Mouse (Mus musculus) hindbrain, embryonic 13.5 days (tissue): ENCODE measurements at regions not wholly inside any gene's neighbourhood (a gene's known extent, or its start where the extent isn't known, plus 50 kb on each side); places are given as distances from the start of the nearest gene placed in this dataset.

ENCODE experiments used
- ATAC-seq: fragments of 200-750 bp; cut with Nextera tagmentation; 2 replicates; pipeline ENCODE4 v1.8.0; 2017; ENCODE audit warnings: moderate TSS enrichment; ENCODE audit not compliant: low FRiP score
- H3K27ac ChIP-seq: fragments of 300-500 bp; sonication (generic); 2 replicates; pipeline ENCODE4 v1.5.1; 2015; ENCODE audit warnings: inconsistent platforms, mild to moderate bottlenecking, moderate library complexity
- H3K27me3 ChIP-seq: fragments of 300-500 bp; sonication (generic); 2 replicates; pipeline ENCODE4 v1.6.1; 2015; ENCODE audit warnings: mild to moderate bottlenecking, inconsistent platforms
- H3K36me3 ChIP-seq: fragments of 300-500 bp; sonication (generic); 2 replicates; pipeline ENCODE4 v1.6.1; 2015; ENCODE audit warnings: mild to moderate bottlenecking, inconsistent platforms
- H3K4me1 ChIP-seq: fragments of 300-500 bp; sonication (generic); replicated peaks from 2 replicates; pipeline ENCODE4 v1.6.1; 2015; ENCODE audit warnings: inconsistent platforms
- H3K4me2 ChIP-seq: fragments of 300-500 bp; sonication (generic); 2 replicates; pipeline ENCODE4 v1.6.1; 2015; ENCODE audit warnings: inconsistent platforms, mild to moderate bottlenecking, moderate library complexity
- H3K4me3 ChIP-seq: fragments of 300-500 bp; sonication (generic); 2 replicates; pipeline ENCODE4 v1.5.1; 2015; ENCODE audit warnings: mild to moderate bottlenecking, inconsistent platforms
- H3K9ac ChIP-seq: fragments of 300-500 bp; sonication (generic); 2 replicates; pipeline ENCODE4 v1.6.1; 2015; ENCODE audit warnings: mild to moderate bottlenecking, inconsistent platforms
- H3K9me3 ChIP-seq: fragments of 300-500 bp; sonication (generic); 2 replicates; pipeline ENCODE4 v1.6.1; 2016; ENCODE audit warnings: inconsistent platforms
- WGBS: fragments of 180-500 bp; shearing (Covaris S2); methylation state at CpG from one replicate; pipeline ENCODE4 v1.1.7; 2015; 5-methylcytosine and 5-hydroxymethylcytosine counted together

- WGBS = 24% methylated on average over 1 of the region's 1 CpGs
- no peaks in the 10 kb centered on the region for H3K27me3 ChIP-seq
- no peak overlapping the region for H3K4me3 ChIP-seq
- no peak for ATAC-seq
- no peak overlapping the region for H3K27ac ChIP-seq
- peaks cover 5% of the 10 kb centered on the region for H3K4me1 ChIP-seq
- H3K9ac ChIP-seq = no peak overlapping the region
- H3K36me3 ChIP-seq = no peaks in the 10 kb centered on the region
- H3K9me3 ChIP-seq = no peaks in the 10 kb centered on the region
- no peak overlapping the region for H3K4me2 ChIP-seq
These were observed 503.6 kb upstream of the Plxna2 start for GRCm38 (mm10) chr1:194114399-194114798.

GRCm38 (mm10) chr1:194111931-194112330 is 506.1 kb upstream of the Plxna2 start:
- H3K27ac ChIP-seq = no peak overlapping the region
- 78% methylated on average over 2 of the region's 2 CpGs for WGBS
- H3K4me3 ChIP-seq = no peak overlapping the region
- ATAC-seq = no peak
- no peak overlapping the region for H3K4me2 ChIP-seq
- no peak overlapping the region for H3K9ac ChIP-seq
- no peaks in the 10 kb centered on the region for H3K9me3 ChIP-seq
- H3K27me3 ChIP-seq = no peaks in the 10 kb centered on the region
- H3K4me1 ChIP-seq = peaks cover 14% of the 10 kb centered on the region
- no peaks in the 10 kb centered on the region for H3K36me3 ChIP-seq

- Histone ChIP-seq H3K36me3 (no peaks in the 10 kb centered on the region), H3K27ac (peak overlapping the region; percentile 61), H3K27me3 (no peaks in the 10 kb centered on the region), H3K4me2 (no peak overlapping the region), H3K4me3 (no peak overlapping the region), H3K9ac (no peak overlapping the region), H3K4me1 (peaks cover 14% of the 10 kb centered on the region), H3K9me3 (no peaks in the 10 kb centered on the region)
- peak; percentile 39; the same call in 1 of the 2 replicates for ATAC-seq
- WGBS = 27% methylated on average over 5 of the region's 5 CpGs
These were observed 508.6 kb upstream of the Plxna2 start for GRCm38 (mm10) chr1:194109172-194110071.

GRCm38 (mm10) chr1:194108132-194108531 is 509.9 kb upstream of the Plxna2 start:
- Histone ChIP-seq H3K4me1 (peaks cover 14% of the 10 kb centered on the region), H3K4me3 (no peak overlapping the region), H3K9ac (no peak overlapping the region), H3K27me3 (no peaks in the 10 kb centered on the region), H3K27ac (no peak overlapping the region), H3K4me2 (no peak overlapping the region), H3K36me3 (no peaks in the 10 kb centered on the region), H3K9me3 (no peaks in the 10 kb centered on the region)
- ATAC-seq = no peak
- 39% methylated on average over 2 of the region's 2 CpGs for WGBS

GRCm38 (mm10) chr1:194107271-194107938 is 510.6 kb upstream of the Plxna2 start:
- WGBS = 88% methylated on average over 3 of the region's 3 CpGs

GRCm38 (mm10) chr1:194089918-194090548 is 528.0 kb upstream of the Plxna2 start:
- Histone ChIP-seq H3K9me3 (no peaks in the 10 kb centered on the region), H3K36me3 (no peaks in the 10 kb centered on the region), H3K9ac (no peak overlapping the region), H3K4me2 (no peak overlapping the region), H3K4me1 (no peaks in the 10 kb centered on the region), H3K27me3 (no peaks in the 10 kb centered on the region), H3K4me3 (no peak overlapping the region), H3K27ac (no peak overlapping the region)
- ATAC-seq = no peak
- WGBS = 84% methylated on average over 2 of the region's 2 CpGs

More at GRCm38 (mm10) chr1:194107271-194107938, 510.6 kb upstream of the Plxna2 start:
- Histone ChIP-seq H3K9ac (no peak overlapping the region), H3K4me2 (no peak overlapping the region), H3K4me3 (no peak overlapping the region), H3K27me3 (no peaks in the 10 kb centered on the region), H3K27ac (no peak overlapping the region), H3K9me3 (no peaks in the 10 kb centered on the region), H3K4me1 (peaks cover 14% of the 10 kb centered on the region), H3K36me3 (no peaks in the 10 kb centered on the region)
- ATAC-seq = no peak

- Histone ChIP-seq H3K27ac (no peak overlapping the region), H3K4me3 (no peak overlapping the region), H3K4me2 (no peak overlapping the region), H3K9ac (no peak overlapping the region), H3K36me3 (no peaks in the 10 kb centered on the region), H3K9me3 (no peaks in the 10 kb centered on the region), H3K27me3 (no peaks in the 10 kb centered on the region), H3K4me1 (peaks cover 3% of the 10 kb centered on the region; the same call in 1 of the 2 replicates)
- ATAC-seq = no peak
- WGBS = 88% methylated on average over 5 of the region's 5 CpGs
These were observed 559.5 kb upstream of the Plxna2 start for GRCm38 (mm10) chr1:194058512-194058911.

- H3K4me3 ChIP-seq = no peak overlapping the region
- no peaks in the 10 kb centered on the region for H3K36me3 ChIP-seq
- no peak for ATAC-seq
- no peaks in the 10 kb centered on the region for H3K27me3 ChIP-seq
- H3K9me3 ChIP-seq = no peaks in the 10 kb centered on the region
- H3K4me1 ChIP-seq = peaks cover 3% of the 10 kb centered on the region; the same call in 1 of the 2 replicates
- WGBS = 8% methylated on average over 1 of the region's 1 CpGs
- H3K9ac ChIP-seq = no peak overlapping the region
- no peak overlapping the region for H3K4me2 ChIP-seq
- H3K27ac ChIP-seq = peak overlapping the region; percentile 26; the same call in 1 of the 2 replicates
These were observed 561.5 kb upstream of the Plxna2 start for GRCm38 (mm10) chr1:194056544-194056943.

GRCm38 (mm10) chr1:194049746-194050351 is 568.2 kb upstream of the Plxna2 start:
- H3K27ac ChIP-seq = no peak overlapping the region
- no peak overlapping the region for H3K4me3 ChIP-seq
- no peaks in the 10 kb centered on the region for H3K9me3 ChIP-seq
- no peak overlapping the region for H3K4me2 ChIP-seq
- H3K4me1 ChIP-seq = no peaks in the 10 kb centered on the region
- H3K27me3 ChIP-seq = no peaks in the 10 kb centered on the region
- ATAC-seq = no peak
- H3K9ac ChIP-seq = no peak overlapping the region
- 76% methylated on average over 4 of the region's 4 CpGs for whole genome bisulfite sequencing
- H3K36me3 ChIP-seq = no peaks in the 10 kb centered on the region

GRCm38 (mm10) chr1:194041393-194042352 is 576.3 kb upstream of the Plxna2 start:
- Histone ChIP-seq H3K9me3 (no peaks in the 10 kb centered on the region), H3K27ac (peak overlapping the region; percentile 52)

GRCm38 (mm10) chr1:194038711-194039110 is 579.3 kb upstream of the Plxna2 start:
- ATAC-seq = no peak
- H3K27me3 ChIP-seq = no peaks in the 10 kb centered on the region
- no peak overlapping the region for H3K27ac ChIP-seq

More at GRCm38 (mm10) chr1:194041393-194042352, 576.3 kb upstream of the Plxna2 start:
- no peaks in the 10 kb centered on the region for H3K36me3 ChIP-seq
- no peak overlapping the region for H3K9ac ChIP-seq
- H3K4me2 ChIP-seq = no peak overlapping the region
- WGBS = 26% methylated on average over 8 of the region's 8 CpGs
- H3K4me1 ChIP-seq = peaks cover 22% of the 10 kb centered on the region
- no peaks in the 10 kb centered on the region for H3K27me3 ChIP-seq
- peak; percentile 73; the same call in 1 of the 2 replicates for ATAC-seq
- H3K4me3 ChIP-seq = no peak overlapping the region

More at GRCm38 (mm10) chr1:194038711-194039110, 579.3 kb upstream of the Plxna2 start:
- Histone ChIP-seq H3K9me3 (no peaks in the 10 kb centered on the region), H3K36me3 (no peaks in the 10 kb centered on the region), H3K9ac (no peak overlapping the region), H3K4me2 (no peak overlapping the region), H3K4me1 (peaks cover 36% of the 10 kb centered on the region), H3K4me3 (no peak overlapping the region)
